Comparison of ENCODE assay signal across 18 mouse cellular contexts in the genomic region with DNA sequence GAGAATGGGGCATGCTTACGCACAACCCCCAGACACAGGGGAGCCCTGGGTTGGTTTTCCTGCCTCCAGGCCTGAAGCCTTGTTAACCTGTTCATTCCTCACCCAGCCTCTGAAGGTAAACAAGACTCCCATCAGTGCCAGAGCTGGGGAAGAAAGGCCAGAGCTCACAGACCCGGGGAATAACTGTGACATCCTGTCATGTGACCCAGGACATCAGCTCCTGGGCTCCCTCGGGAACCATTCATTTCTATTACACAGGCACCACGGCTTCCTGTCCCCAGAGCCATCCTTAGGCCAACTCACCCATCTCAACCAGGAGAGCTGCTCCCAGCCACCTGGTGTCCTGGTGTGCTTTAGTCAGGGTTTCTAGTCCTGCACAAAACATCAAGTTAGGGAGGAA. TPM values are rescaled to one million over a fixed set of nuclear protein-coding genes. Genes with fewer than 3 reads are reported as not detected.
DNase-seq lines count a peak whose midpoint lies in the region; ATAC-seq and TF ChIP-seq lines count a peak whose summit lies in the region.
"Had no signal": no experiment of that assay in that cellular context is flagged by ENCODE, and none has a peak within 500 bp of the region (broad histone marks: within the 10 kb centered on the region; RNA-seq: fewer than 3 reads in every experiment).

No protein-coding gene starts in this region.

- no peak overlapping the region for H3K4me2 ChIP-seq in midbrain, embryonic 15.5 days
- H3K4me2 ChIP-seq in neural tube, embryonic 11.5 days (ENCODE audit: low read depth) = no peak overlapping the region
- H3K4me2 ChIP-seq: embryonic facial prominence, embryonic 12.5 days; heart, embryonic 11.5 days; liver, embryonic 13.5 days; neural tube, embryonic 13.5 days had no signal

- H3K27ac ChIP-seq in kidney, adult 2 months (ENCODE audit: insufficient read depth, low read depth, low read length) = peak overlapping the region; percentile 42; the same call in 1 of the 2 replicates
- H3K27ac ChIP-seq in midbrain, embryonic 10.5 days (replicated peaks) = 0 out of 2 replicates have a peak overlapping the region, but pooled peaks have one; percentile 9
- H3K27ac ChIP-seq in midbrain, embryonic 15.5 days = no peak overlapping the region
- 0 out of 2 replicates have a peak overlapping the region, but pooled peaks have one; percentile 10 for H3K27ac ChIP-seq in neural tube, embryonic 11.5 days (ENCODE audit: low read depth, low read length)
- H3K27ac ChIP-seq: embryonic facial prominence, embryonic 12.5 days; liver, embryonic 13.5 days; neural tube, embryonic 13.5 days had no signal

- WGBS in kidney, adult 2 months = 33% methylated on average over 4 of the region's 4 CpGs
- 65% methylated on average over 4 of the region's 4 CpGs for WGBS in midbrain, embryonic 10.5 days
- 46% methylated on average over 4 of the region's 4 CpGs for WGBS in midbrain, embryonic 15.5 days
- 33% methylated on average over 4 of the region's 4 CpGs for WGBS in neural tube, embryonic 11.5 days

- ATAC-seq in midbrain, embryonic 15.5 days (replicated peaks) = no peak
- no peak for ATAC-seq in neural tube, embryonic 11.5 days (ENCODE audit: insufficient read depth, low FRiP score, low TSS enrichment)
- ATAC-seq: midbrain, embryonic 16.5 days had no signal

- no peaks in the 10 kb centered on the region for H3K27me3 ChIP-seq in kidney, adult 2 months (replicated peaks; ENCODE audit: control insufficient read depth, insufficient read depth, low read length)
- no peaks in the 10 kb centered on the region for H3K27me3 ChIP-seq in midbrain, embryonic 10.5 days (ENCODE audit: low read depth, poor library complexity, severe bottlenecking)
- H3K27me3 ChIP-seq in midbrain, embryonic 15.5 days (replicated peaks) = no peaks in the 10 kb centered on the region
- H3K27me3 ChIP-seq in neural tube, embryonic 11.5 days (ENCODE audit: control insufficient read depth, insufficient read depth, low read length) = no peaks in the 10 kb centered on the region
- H3K27me3 ChIP-seq: embryonic facial prominence, embryonic 12.5 days; liver, embryonic 13.5 days; neural tube, embryonic 13.5 days had no signal

- no peak overlapping the region for H3K4me3 ChIP-seq in kidney, adult 2 months (ENCODE audit: insufficient read depth, low read depth, low read length)
- H3K4me3 ChIP-seq in midbrain, embryonic 10.5 days = no peak overlapping the region
- H3K4me3 ChIP-seq in midbrain, embryonic 15.5 days = no peak overlapping the region
- no peak overlapping the region for H3K4me3 ChIP-seq in neural tube, embryonic 11.5 days (ENCODE audit: low read depth, low read length)
- H3K4me3 ChIP-seq: embryonic facial prominence, embryonic 12.5 days; liver, embryonic 13.5 days; neural tube, embryonic 13.5 days had no signal

- TF ChIP-seq POLR2A in kidney, adult 2 months (IDR thresholded peaks at IDR 0.05; ENCODE audit: low read depth, low read length) = no peak

- no peak overlapping the region for H3K9ac ChIP-seq in midbrain, embryonic 15.5 days
- no peak overlapping the region for H3K9ac ChIP-seq in neural tube, embryonic 11.5 days (ENCODE audit: low read length)
- H3K9ac ChIP-seq: embryonic facial prominence, embryonic 12.5 days; liver, embryonic 13.5 days; neural tube, embryonic 13.5 days had no signal

- TF ChIP-seq CTCF in kidney, adult 2 months (conservative IDR thresholded peaks at IDR 0.05; ENCODE audit: insufficient read depth, insufficient read length, low read depth, low read length) = no peak

- peaks cover 16% of the 10 kb centered on the region for H3K4me1 ChIP-seq in kidney, adult 2 months (ENCODE audit: control insufficient read depth, insufficient read depth, low read length)
- peaks cover 13% of the 10 kb centered on the region for H3K4me1 ChIP-seq in midbrain, embryonic 10.5 days
- H3K4me1 ChIP-seq in midbrain, embryonic 15.5 days = 0 out of 2 replicates have a peak, but pooled peaks cover 2% of the 10 kb centered on the region
- H3K4me1 ChIP-seq in neural tube, embryonic 11.5 days (ENCODE audit: control insufficient read depth, insufficient read depth, low read length) = peaks cover 7% of the 10 kb centered on the region
- H3K4me1 ChIP-seq: liver, embryonic 13.5 days had no signal

- peak; percentile 68 for DNase-seq in kidney, adult 2 months
- DNase-seq in kidney, adult 18-20 months = no peak
- no peak for DNase-seq in midbrain, embryonic 10.5 days (ENCODE audit: low spot score)
- peak; percentile 45 for DNase-seq in embryo, embryonic 10 days (ENCODE audit: low spot score)
- DNase-seq in neural tube, embryonic 11.5 days (ENCODE audit: low spot score) = peak; percentile 13
- no peak for DNase-seq in T-cell, adult 2 months (ENCODE audit: low spot score)
- no peak for DNase-seq in testis, postnatal 10 days (ENCODE audit: low spot score)
- DNase-seq: cerebellum, adult 9-10 months; gastrocnemius, postnatal 25 days; liver, embryonic 13.5 days; lung, postnatal 14 days; right cerebral cortex, postnatal 4 days; thymus, adult 18-20 months had no signal

- no peaks in the 10 kb centered on the region for H3K36me3 ChIP-seq in kidney, adult 2 months (ENCODE audit: control insufficient read depth, insufficient read depth, low read length)
- no peaks in the 10 kb centered on the region for H3K36me3 ChIP-seq in midbrain, embryonic 10.5 days
- no peaks in the 10 kb centered on the region for H3K36me3 ChIP-seq in midbrain, embryonic 15.5 days (replicated peaks)
- no peaks in the 10 kb centered on the region for H3K36me3 ChIP-seq in neural tube, embryonic 11.5 days (ENCODE audit: control insufficient read depth, insufficient read depth, low read length)
- H3K36me3 ChIP-seq: embryonic facial prominence, embryonic 12.5 days; liver, embryonic 13.5 days; neural tube, embryonic 13.5 days had no signal

- no peaks in the 10 kb centered on the region for H3K9me3 ChIP-seq in midbrain, embryonic 10.5 days (replicated peaks)
- no peaks in the 10 kb centered on the region for H3K9me3 ChIP-seq in midbrain, embryonic 15.5 days
- no peaks in the 10 kb centered on the region for H3K9me3 ChIP-seq in neural tube, embryonic 11.5 days (ENCODE audit: control insufficient read depth, low read length)
- H3K9me3 ChIP-seq: embryonic facial prominence, embryonic 12.5 days; liver, embryonic 13.5 days; neural tube, embryonic 13.5 days had no signal

RNA-seq across cellular contexts. Expression of a gene that starts 27.8 kb away (rescaled TPM):
- polyA plus RNA-seq in kidney, adult 2 months (2012; rRNA removed) = 49.8 and 53.4 TPM in 2 replicates
- polyA plus RNA-seq in midbrain, embryonic 10.5 days (2016; fragmentation: Nextera tagmentation; extraction: Ambion mirVana) = 23.7 and 47.2 TPM in 2 replicates
- polyA plus RNA-seq in midbrain, embryonic 15.5 days (2015; fragmentation: Nextera tagmentation; extraction: Ambion mirVana) = 1,028 and 1,112 TPM in 2 replicates
- polyA plus RNA-seq in neural tube, embryonic 11.5 days (2014; fragmentation: Nextera tagmentation; extraction: Ambion mirVana) = 107 and 121 TPM in 2 replicates

Comparison
In these comparisons a context has a peak if more than half of its experiments do, and no peak if none do; other contexts are left out.
1. DNase-seq: peak in kidney, adult 2 months (single experiment), embryo, embryonic 10 days (single experiment) and neural tube, embryonic 11.5 days (single experiment); none in kidney, adult 18-20 months (single experiment), midbrain, embryonic 10.5 days (single experiment), T-cell, adult 2 months (single experiment) and testis, postnatal 10 days (single experiment).